Comparison of ENCODE assay signal across 8 mouse cellular contexts in genomic region chr12:99336349-99337170, GRCm38 (mm10).
DNase-seq lines count a peak whose midpoint lies in the region; ATAC-seq and TF ChIP-seq lines count a peak whose summit lies in the region.

No protein-coding gene starts in this region.

- H3K27me3 ChIP-seq in embryonic facial prominence, embryonic 14.5 days (replicated peaks; ENCODE audit: control insufficient read depth, insufficient read depth, low read length) = no peaks in the 10 kb centered on the region
- H3K27me3 ChIP-seq in heart, embryonic 10.5 days (ENCODE audit: insufficient read depth, poor library complexity, severe bottlenecking) = no peaks in the 10 kb centered on the region
- no peaks in the 10 kb centered on the region for H3K27me3 ChIP-seq in kidney, embryonic 14.5 days (ENCODE audit: control insufficient read depth, insufficient read depth, low read length)
- no peaks in the 10 kb centered on the region for H3K27me3 ChIP-seq in midbrain, embryonic 13.5 days
- no peaks in the 10 kb centered on the region for H3K27me3 ChIP-seq in thymus, adult 2 months (ENCODE audit: control insufficient read depth, insufficient read depth, low read length)

- ATAC-seq in embryonic facial prominence, embryonic 14.5 days (ENCODE audit: low read depth) = peak; percentile 71
- ATAC-seq in kidney, embryonic 14.5 days (ENCODE audit: low FRiP score, low TSS enrichment) = peak; percentile 82
- no peak for ATAC-seq in midbrain, embryonic 13.5 days

- no peak overlapping the region for H3K4me3 ChIP-seq in embryonic facial prominence, embryonic 14.5 days (ENCODE audit: low read depth, low read length)
- H3K4me3 ChIP-seq in heart, embryonic 10.5 days = no peak overlapping the region
- no peak overlapping the region for H3K4me3 ChIP-seq in kidney, embryonic 14.5 days (ENCODE audit: low read length)
- no peak overlapping the region for H3K4me3 ChIP-seq in midbrain, embryonic 13.5 days (replicated peaks)
- no peak overlapping the region for H3K4me3 ChIP-seq in thymus, adult 2 months (ENCODE audit: control insufficient read depth, insufficient read depth, low read length)

- peaks cover 44% of the 10 kb centered on the region for H3K4me1 ChIP-seq in embryonic facial prominence, embryonic 14.5 days (ENCODE audit: control insufficient read depth, insufficient read depth, low read length)
- peaks cover 56% of the 10 kb centered on the region for H3K4me1 ChIP-seq in heart, embryonic 10.5 days
- peaks cover 35% of the 10 kb centered on the region for H3K4me1 ChIP-seq in kidney, embryonic 14.5 days (ENCODE audit: control insufficient read depth, insufficient read depth, low read length)
- peaks cover 95% of the 10 kb centered on the region for H3K4me1 ChIP-seq in midbrain, embryonic 13.5 days (replicated peaks)
- H3K4me1 ChIP-seq in thymus, adult 2 months (replicated peaks; ENCODE audit: control insufficient read depth, insufficient read depth, low read length) = peaks cover 29% of the 10 kb centered on the region

- no peak overlapping the region for H3K9ac ChIP-seq in embryonic facial prominence, embryonic 14.5 days (ENCODE audit: low read depth, low read length)
- no peak overlapping the region for H3K9ac ChIP-seq in kidney, embryonic 14.5 days (ENCODE audit: low read depth, low read length)
- no peak overlapping the region for H3K9ac ChIP-seq in midbrain, embryonic 13.5 days (replicated peaks)

- no peak for TF ChIP-seq POLR2A in thymus, adult 2 months (IDR thresholded peaks at IDR 0.05; ENCODE audit: control insufficient read depth, extremely low read depth, insufficient read depth, low read length, poor library complexity)

- peak overlapping the region; percentile 63 for H3K27ac ChIP-seq in embryonic facial prominence, embryonic 14.5 days (replicated peaks; ENCODE audit: low read depth, low read length)
- H3K27ac ChIP-seq in heart, embryonic 10.5 days = peak overlapping the region; percentile 44; the same call in 1 of the 2 replicates
- peak overlapping the region; percentile 71 for H3K27ac ChIP-seq in kidney, embryonic 14.5 days (ENCODE audit: low read depth, low read length)
- peak overlapping the region; percentile 26 for H3K27ac ChIP-seq in midbrain, embryonic 13.5 days
- H3K27ac ChIP-seq in thymus, adult 2 months (ENCODE audit: control insufficient read depth, insufficient read depth, low read length) = no peak overlapping the region

- peaks cover 11% of the 10 kb centered on the region for H3K36me3 ChIP-seq in embryonic facial prominence, embryonic 14.5 days (ENCODE audit: control insufficient read depth, insufficient read depth, low read length)
- H3K36me3 ChIP-seq in heart, embryonic 10.5 days = peaks cover 13% of the 10 kb centered on the region; the same call in 1 of the 2 replicates
- peaks cover 3% of the 10 kb centered on the region; the same call in 1 of the 2 replicates for H3K36me3 ChIP-seq in kidney, embryonic 14.5 days (ENCODE audit: control insufficient read depth, insufficient read depth, low read length)
- 0 out of 2 replicates have a peak, but pooled peaks cover 2% of the 10 kb centered on the region for H3K36me3 ChIP-seq in midbrain, embryonic 13.5 days
- peaks cover 13% of the 10 kb centered on the region; the same call in 1 of the 2 replicates for H3K36me3 ChIP-seq in thymus, adult 2 months (ENCODE audit: control insufficient read depth, insufficient read depth, low read length)

- WGBS in embryonic facial prominence, embryonic 14.5 days = 20% methylated on average over 12 of the region's 12 CpGs
- WGBS in heart, embryonic 10.5 days = 37% methylated on average over 12 of the region's 12 CpGs
- 10% methylated on average over 12 of the region's 12 CpGs for WGBS in kidney, embryonic 14.5 days
- 36% methylated on average over 12 of the region's 12 CpGs for WGBS in midbrain, embryonic 13.5 days
- 78% methylated on average over 12 of the region's 12 CpGs for WGBS in thymus, adult 2 months

- no peak for TF ChIP-seq CTCF in thymus, adult 2 months (IDR thresholded peaks at IDR 0.05; ENCODE audit: borderline replicate concordance, control insufficient read depth, extremely low read depth, insufficient read depth, low read length, poor library complexity)

- peak; percentile 26 for DNase-seq in 3134 (ENCODE audit: extremely low read depth, insufficient read length, low spot score)
- peak; percentile 84 for DNase-seq in adrenal gland, adult 2 months
- DNase-seq in embryonic facial prominence, embryonic 14.5 days (ENCODE audit: low spot score) = peak; percentile 92
- DNase-seq in heart, embryonic 10.5 days (ENCODE audit: low spot score) = no peak
- no peak for DNase-seq in thymus, adult 2 months
- no peak for DNase-seq in thymus, postnatal 36 days

- no peaks in the 10 kb centered on the region for H3K9me3 ChIP-seq in embryonic facial prominence, embryonic 14.5 days (ENCODE audit: control insufficient read depth, low read length)
- no peaks in the 10 kb centered on the region for H3K9me3 ChIP-seq in heart, embryonic 10.5 days
- H3K9me3 ChIP-seq in kidney, embryonic 14.5 days (ENCODE audit: control insufficient read depth, low read length) = no peaks in the 10 kb centered on the region
- H3K9me3 ChIP-seq in midbrain, embryonic 13.5 days = no peaks in the 10 kb centered on the region

- H3K4me2 ChIP-seq in embryonic facial prominence, embryonic 14.5 days (ENCODE audit: low read depth, low read length) = peak overlapping the region; percentile 13; the same call in 1 of the 2 replicates
- no peak overlapping the region for H3K4me2 ChIP-seq in kidney, embryonic 14.5 days (replicated peaks; ENCODE audit: low read depth, low read length)
- no peak overlapping the region for H3K4me2 ChIP-seq in midbrain, embryonic 13.5 days (replicated peaks)

Comparison
In these comparisons a context has a peak if more than half of its experiments do, and no peak if none do; other contexts are left out.
1. DNase-seq: peak in 3134 (single experiment), adrenal gland, adult 2 months (single experiment) and embryonic facial prominence, embryonic 14.5 days (single experiment); none in heart, embryonic 10.5 days (single experiment), thymus, adult 2 months (single experiment) and thymus, postnatal 36 days (0 of 2).